Mouse (Mus musculus): ENCODE data around the gene Cyp39a1.

DNA sequence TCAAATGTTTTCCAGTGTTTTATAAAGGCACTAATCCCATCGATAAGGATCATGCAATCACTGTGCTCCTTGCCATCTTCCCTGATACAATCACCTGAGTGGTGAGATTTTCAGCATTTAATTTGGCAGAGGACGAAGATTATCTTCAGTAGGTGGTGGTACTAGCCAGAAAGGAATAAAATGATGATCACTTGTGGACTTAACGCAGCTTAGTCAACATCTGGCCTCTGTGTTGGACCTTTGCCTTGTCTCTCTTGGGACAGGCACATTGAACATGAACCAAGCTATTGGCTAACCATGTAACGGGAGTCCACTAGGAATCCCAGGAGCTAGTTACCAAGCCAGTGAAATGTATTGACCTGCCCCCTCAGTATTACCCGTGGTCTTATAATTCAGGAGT is 17.4 kb downstream of the Cyp39a1 start:
- TF ChIP-seq POLR2A (IDR thresholded peaks at IDR 0.05; ENCODE audit: borderline replicate concordance, extremely low read depth, insufficient read depth, insufficient read length, poor library complexity, severe bottlenecking) (no peak), CTCF (IDR thresholded peaks at IDR 0.05; ENCODE audit: borderline replicate concordance, extremely low read depth, insufficient read depth, insufficient read length) (no peak)

Measured in brain, embryonic 14.5 days (tissue).